Mouse (Mus musculus) midbrain, embryonic 16.5 days (tissue): ENCODE results near the gene Ndufaf2. TPM values are rescaled to one million over a fixed set of nuclear protein-coding genes. Genes with fewer than 3 reads are reported as not detected.

ENCODE experiments used
- ATAC-seq: fragments of 200-750 bp; cut with Nextera tagmentation; 2 replicates; pipeline ENCODE4 v1.8.0; 2017; ENCODE audit warnings: moderate TSS enrichment
- H3K27ac ChIP-seq: fragments of 300-500 bp; sonication (generic); 2 replicates; pipeline ENCODE4 v1.5.1; 2014; ENCODE audit warnings: mild to moderate bottlenecking, low read length, mixed read lengths
- H3K27me3 ChIP-seq: fragments of 300-500 bp; sonication (generic); 2 replicates; pipeline ENCODE4 v1.6.1; 2014; ENCODE audit warnings: low read depth, low read length, mixed read lengths; ENCODE audit not compliant: control insufficient read depth, insufficient read depth
- H3K36me3 ChIP-seq: fragments of 300-500 bp; sonication (generic); 2 replicates; pipeline ENCODE4 v1.6.1; 2014; ENCODE audit warnings: mild to moderate bottlenecking, low read length, moderate library complexity, mixed read lengths; ENCODE audit not compliant: control insufficient read depth, insufficient read depth
- H3K4me1 ChIP-seq: fragments of 300-500 bp; sonication (generic); 2 replicates; pipeline ENCODE4 v1.6.1; 2014; ENCODE audit warnings: mild to moderate bottlenecking, low read length, mixed read lengths; ENCODE audit not compliant: control insufficient read depth, insufficient read depth
- H3K4me2 ChIP-seq: fragments of 300-500 bp; sonication (generic); 2 replicates; pipeline ENCODE4 v1.6.1; 2014; ENCODE audit warnings: mild to moderate bottlenecking, low read length, mixed read lengths
- H3K4me3 ChIP-seq: fragments of 300-500 bp; sonication (generic); 2 replicates; pipeline ENCODE4 v1.5.1; 2014; ENCODE audit warnings: low read depth, mild to moderate bottlenecking, low read length, moderate library complexity, mixed read lengths
- H3K9ac ChIP-seq: fragments of 300-500 bp; sonication (generic); 2 replicates; pipeline ENCODE4 v1.6.1; 2014; ENCODE audit warnings: low read depth, low read length, mixed read lengths
- H3K9me3 ChIP-seq: fragments of 300-500 bp; sonication (generic); replicated peaks from 2 replicates; pipeline ENCODE4 v1.6.1; 2014; ENCODE audit warnings: mild to moderate bottlenecking, low read length, mixed read lengths; ENCODE audit not compliant: control insufficient read depth, poor library complexity, severe bottlenecking
- whole genome bisulfite sequencing: fragments of 180-500 bp; shearing (Covaris S2); extraction: QIAGEN DNeasy Blood & Tissue Kit; methylation state at CpG from one replicate; pipeline ENCODE4 v1.1.7; 2014; 5-methylcytosine and 5-hydroxymethylcytosine counted together
- polyA plus RNA-seq: library from polyadenylated mRNA; unstranded; fragments of >200 nt; fragmentation: Nextera tagmentation; extraction: Ambion mirVana; gene quantifications from 2 replicates; pipeline ENCODE4 v1.2.1, GENCODE M21; 2015

Ndufaf2 gene
- polyA plus RNA-seq, 1 experiment from 2014 or later, result 68.5 TPM

DNA sequence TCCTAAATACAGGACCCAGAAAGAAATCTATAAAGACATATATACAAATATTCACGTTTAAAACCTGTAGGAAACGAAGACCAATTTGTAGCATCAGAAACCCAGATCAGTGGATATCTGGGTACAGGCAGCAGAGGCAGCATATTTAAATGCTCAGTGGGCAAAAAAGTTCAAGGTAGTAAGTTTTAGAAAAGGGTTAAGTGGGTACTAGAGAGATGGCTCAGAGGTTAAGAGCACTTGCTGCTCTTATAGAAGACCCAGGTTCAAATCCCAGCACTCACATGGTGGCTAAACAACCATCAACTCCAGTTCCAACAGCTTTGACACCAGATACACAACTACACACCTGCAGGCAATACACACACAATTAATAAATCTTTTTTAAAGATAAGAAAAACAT, 1.3 kb downstream of the Ndufaf2 start:
- no peak overlapping the region for H3K27ac ChIP-seq
- H3K9me3 ChIP-seq, result no peaks in the 10 kb centered on the region
- WGBS, result 79% methylated on average over 2 of the region's 2 CpGs
- no peak overlapping the region for H3K4me2 ChIP-seq
- no peaks in the 10 kb centered on the region for H3K36me3 ChIP-seq
- no peak overlapping the region for H3K9ac ChIP-seq
- no peak for ATAC-seq
- no peaks in the 10 kb centered on the region for H3K27me3 ChIP-seq
- peaks cover 17% of the 10 kb centered on the region for H3K4me1 ChIP-seq
- no peak overlapping the region for H3K4me3 ChIP-seq

DNA sequence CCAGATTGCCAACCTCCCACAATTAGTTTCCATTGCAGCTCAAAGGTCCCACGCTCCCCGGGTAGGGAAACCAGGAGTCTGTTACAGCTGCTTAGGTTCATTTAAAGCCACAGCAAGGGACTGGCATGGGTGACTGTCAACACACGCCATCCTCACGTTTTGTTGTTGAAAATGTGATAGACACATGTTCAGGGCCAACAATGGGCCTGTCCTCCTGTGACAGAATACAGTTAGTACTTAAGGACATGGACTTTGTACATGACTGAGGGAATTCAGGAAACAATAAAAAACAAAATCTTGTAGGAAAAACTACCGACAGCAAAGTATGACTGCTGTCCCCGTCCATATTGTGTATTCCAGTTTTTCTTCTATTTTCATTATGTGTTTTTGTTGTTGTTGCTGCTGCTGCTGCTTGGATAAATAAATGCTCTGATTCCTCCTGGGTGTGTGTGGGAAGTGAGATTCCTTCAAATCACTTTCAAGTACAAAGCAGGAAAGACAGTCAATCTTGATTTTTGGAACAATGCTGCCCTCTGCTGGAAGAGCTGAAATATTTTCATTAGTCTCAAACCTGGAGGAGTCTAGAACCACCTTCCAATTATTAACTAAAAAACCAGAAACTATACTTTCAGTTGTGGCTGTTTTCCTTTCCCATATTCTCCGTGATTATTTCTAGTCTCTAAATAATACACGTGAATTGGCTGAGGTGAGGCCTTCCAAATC, 5.6 kb downstream of the Ndufaf2 start:
- Histone ChIP-seq H3K4me3 (no peak overlapping the region), H3K4me2 (no peak overlapping the region), H3K27me3 (no peaks in the 10 kb centered on the region), H3K36me3 (no peaks in the 10 kb centered on the region), H3K4me1 (peaks cover 9% of the 10 kb centered on the region), H3K27ac (no peak overlapping the region), H3K9me3 (no peaks in the 10 kb centered on the region), H3K9ac (no peak overlapping the region)
- 60% methylated on average over 8 of the region's 8 CpGs for WGBS
- ATAC-seq, result peak; percentile 56; the same call in 1 of the 2 replicates

DNA sequence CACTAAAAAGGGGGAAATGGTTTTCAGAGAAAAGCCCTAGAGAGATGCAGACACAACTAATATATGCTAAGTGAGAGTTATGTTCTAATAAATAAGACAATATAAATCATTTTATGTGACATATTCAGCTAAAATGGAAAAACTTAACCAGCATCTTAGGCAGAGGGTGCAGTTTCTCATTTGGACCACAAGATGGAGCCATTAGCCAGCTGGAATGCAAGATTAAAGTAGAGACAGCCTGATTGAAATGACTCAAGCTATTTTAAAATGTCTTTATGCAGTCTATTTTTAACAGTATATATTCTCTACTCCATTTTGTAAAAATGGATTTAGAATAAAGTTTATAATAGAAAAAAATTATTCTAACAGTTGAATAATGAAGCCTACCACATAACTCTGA, 6.6 kb downstream of the Ndufaf2 start:
- ATAC-seq, result no peak
- Histone ChIP-seq H3K27ac (no peak overlapping the region), H3K9me3 (no peaks in the 10 kb centered on the region), H3K4me3 (no peak overlapping the region), H3K27me3 (no peaks in the 10 kb centered on the region), H3K9ac (no peak overlapping the region), H3K4me2 (no peak overlapping the region), H3K4me1 (peaks cover 3% of the 10 kb centered on the region), H3K36me3 (no peaks in the 10 kb centered on the region)

DNA sequence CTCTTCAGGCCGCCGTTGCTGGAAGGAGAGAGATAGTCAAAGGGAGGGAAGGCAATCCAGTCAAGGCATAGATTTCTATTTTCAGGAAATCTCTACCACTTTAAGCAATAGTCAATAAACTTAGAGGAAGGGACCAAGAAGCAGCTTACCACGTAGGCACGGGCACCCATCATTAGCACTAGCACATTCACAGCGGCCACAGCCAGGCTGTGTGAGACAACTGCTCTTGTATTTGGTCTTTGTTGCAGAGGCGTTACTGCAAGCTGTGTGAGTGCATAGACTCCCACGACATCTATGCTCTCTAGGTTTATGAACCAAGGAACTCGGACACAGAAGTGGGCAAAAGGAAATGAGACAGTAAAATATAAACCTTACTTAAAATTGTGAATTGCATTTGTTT, 14.3 kb downstream of the Ndufaf2 start:
- WGBS, result 97% methylated on average over 8 of the region's 8 CpGs

DNA sequence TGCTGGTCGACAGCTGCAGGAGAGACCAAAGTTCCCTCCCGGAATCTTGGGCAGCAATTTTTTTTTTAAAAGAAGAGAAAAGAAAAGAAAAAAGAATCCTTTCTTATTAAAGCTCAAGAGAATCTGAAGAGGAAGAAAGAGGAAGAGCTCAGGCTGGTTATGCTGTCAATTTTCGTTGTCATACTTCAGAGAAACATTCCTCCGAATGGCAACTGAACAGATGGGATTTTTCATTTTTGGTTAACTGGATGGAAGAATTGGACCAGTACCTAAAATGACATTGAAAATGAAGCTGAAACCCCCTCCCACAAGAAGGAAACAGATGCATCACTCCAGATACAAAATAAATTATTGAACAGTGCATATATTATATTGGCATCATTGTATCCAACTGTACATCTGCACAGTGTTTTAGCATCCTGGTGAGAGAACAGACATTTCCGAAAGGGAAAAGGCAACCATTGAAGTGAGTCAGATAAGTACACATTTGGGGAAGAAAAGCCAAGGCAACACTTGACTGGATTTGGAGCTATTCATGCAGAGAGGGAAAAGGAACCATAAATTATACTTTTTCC, 19.9 kb downstream of the Ndufaf2 start:
- Histone ChIP-seq H3K4me2 (no peak overlapping the region), H3K27ac (no peak overlapping the region), H3K27me3 (no peaks in the 10 kb centered on the region), H3K4me3 (no peak overlapping the region), H3K4me1 (no peaks in the 10 kb centered on the region), H3K9ac (no peak overlapping the region), H3K9me3 (no peaks in the 10 kb centered on the region), H3K36me3 (no peaks in the 10 kb centered on the region)
- WGBS, result 78% methylated on average over 5 of the region's 5 CpGs
- no peak for ATAC-seq

More for the DNA sequence above, 14.3 kb downstream of the Ndufaf2 start:
- H3K4me3 ChIP-seq, result no peak overlapping the region
- H3K4me1 ChIP-seq, result no peaks in the 10 kb centered on the region
- no peak overlapping the region for H3K4me2 ChIP-seq
- H3K36me3 ChIP-seq, result no peaks in the 10 kb centered on the region
- no peak overlapping the region for H3K9ac ChIP-seq
- H3K27me3 ChIP-seq, result no peaks in the 10 kb centered on the region
- no peak overlapping the region for H3K27ac ChIP-seq
- no peak for ATAC-seq
- H3K9me3 ChIP-seq, result no peaks in the 10 kb centered on the region

DNA sequence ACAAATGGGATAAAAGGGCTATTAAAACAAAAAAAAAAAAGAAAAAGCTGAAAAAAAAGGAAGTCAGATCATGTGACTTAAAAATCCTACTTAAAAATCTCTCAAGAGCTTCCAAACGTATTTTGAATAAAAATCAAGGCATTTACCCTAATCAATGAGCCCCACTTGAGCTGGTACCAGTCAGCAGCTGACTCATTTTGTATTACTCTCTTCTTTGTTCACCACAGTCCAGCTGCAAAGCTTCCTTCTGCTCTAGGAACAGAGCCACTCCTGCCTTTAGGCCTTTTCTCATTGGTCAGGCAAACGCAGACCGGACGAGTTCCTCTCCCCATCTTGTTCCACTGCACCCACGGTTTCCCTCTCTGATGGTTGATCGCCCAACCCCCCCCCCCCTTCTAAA, 22.8 kb downstream of the Ndufaf2 start:
- Histone ChIP-seq H3K4me2 (no peak overlapping the region), H3K27ac (no peak overlapping the region), H3K36me3 (no peaks in the 10 kb centered on the region), H3K9ac (no peak overlapping the region), H3K4me1 (no peaks in the 10 kb centered on the region), H3K4me3 (no peak overlapping the region), H3K9me3 (no peaks in the 10 kb centered on the region), H3K27me3 (no peaks in the 10 kb centered on the region)
- WGBS, result 70% methylated on average over 6 of the region's 6 CpGs
- ATAC-seq, result no peak

DNA sequence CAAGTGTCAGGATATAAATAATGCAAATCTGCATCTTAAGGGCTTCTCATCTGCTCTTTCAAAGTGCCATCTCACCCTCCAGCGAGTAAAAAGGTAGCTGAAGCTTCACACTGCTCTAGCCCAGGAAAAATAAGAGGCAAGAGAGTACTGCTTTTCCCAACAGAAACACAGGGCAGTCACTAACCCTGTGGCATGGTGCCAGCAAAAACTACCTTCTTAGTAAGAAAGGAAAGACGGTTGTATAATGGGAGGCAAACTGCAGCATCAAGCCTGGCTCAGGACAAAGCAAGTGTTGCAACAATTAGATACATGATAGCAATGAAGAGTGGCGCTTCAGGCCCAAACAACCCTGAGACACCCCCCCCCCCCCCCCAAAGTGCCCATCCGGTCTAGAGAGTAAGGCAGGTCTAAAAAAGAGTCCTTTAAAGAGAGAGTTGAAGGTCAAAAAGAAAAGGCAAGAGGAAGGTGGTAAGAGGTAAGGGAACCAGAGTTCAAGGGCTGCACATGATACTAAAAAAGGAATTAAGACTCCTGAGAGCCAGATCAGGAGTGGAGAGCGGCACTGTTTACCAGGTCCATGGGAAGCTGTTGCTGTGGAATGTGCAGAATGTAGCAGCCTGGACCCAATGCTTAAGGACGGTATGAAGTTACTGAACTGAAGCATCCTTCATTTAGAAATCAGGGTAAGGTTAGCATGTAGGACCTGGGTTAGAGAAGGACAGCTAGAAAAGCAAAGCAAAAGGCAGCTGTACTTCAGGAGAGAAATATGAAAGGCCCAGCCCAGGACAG, 26.2 kb downstream of the Ndufaf2 start:
- Histone ChIP-seq H3K27me3 (no peaks in the 10 kb centered on the region), H3K36me3 (no peaks in the 10 kb centered on the region), H3K27ac (no peak overlapping the region), H3K4me3 (no peak overlapping the region), H3K9me3 (no peaks in the 10 kb centered on the region), H3K4me1 (no peaks in the 10 kb centered on the region), H3K4me2 (no peak overlapping the region), H3K9ac (no peak overlapping the region)
- 67% methylated on average over 6 of the region's 6 CpGs for WGBS
- no peak for ATAC-seq

DNA sequence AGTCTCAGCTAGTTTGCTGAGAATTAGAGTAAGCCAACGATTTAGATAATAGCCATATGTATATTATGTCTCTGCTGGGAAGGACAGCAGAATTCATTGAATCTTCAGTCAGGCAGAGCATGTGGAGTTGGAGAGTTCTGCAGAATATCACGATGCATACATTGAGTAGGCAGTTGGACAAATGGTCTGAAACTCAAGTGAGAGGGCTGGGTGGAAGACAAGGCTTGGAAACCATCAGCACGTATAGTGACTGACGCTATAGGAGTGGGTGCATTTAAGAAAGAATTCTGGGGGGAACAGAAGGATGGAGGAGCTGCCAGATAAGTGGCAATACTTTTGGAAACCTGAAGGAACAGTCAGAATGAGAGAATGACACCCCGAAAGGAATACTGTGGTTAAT, 27.7 kb downstream of the Ndufaf2 start:
- Histone ChIP-seq H3K27me3 (no peaks in the 10 kb centered on the region), H3K27ac (no peak overlapping the region), H3K4me2 (no peak overlapping the region), H3K4me3 (no peak overlapping the region), H3K9ac (no peak overlapping the region), H3K4me1 (no peaks in the 10 kb centered on the region), H3K9me3 (no peaks in the 10 kb centered on the region), H3K36me3 (no peaks in the 10 kb centered on the region)
- WGBS, result 93% methylated on average over 5 of the region's 5 CpGs
- no peak for ATAC-seq

DNA sequence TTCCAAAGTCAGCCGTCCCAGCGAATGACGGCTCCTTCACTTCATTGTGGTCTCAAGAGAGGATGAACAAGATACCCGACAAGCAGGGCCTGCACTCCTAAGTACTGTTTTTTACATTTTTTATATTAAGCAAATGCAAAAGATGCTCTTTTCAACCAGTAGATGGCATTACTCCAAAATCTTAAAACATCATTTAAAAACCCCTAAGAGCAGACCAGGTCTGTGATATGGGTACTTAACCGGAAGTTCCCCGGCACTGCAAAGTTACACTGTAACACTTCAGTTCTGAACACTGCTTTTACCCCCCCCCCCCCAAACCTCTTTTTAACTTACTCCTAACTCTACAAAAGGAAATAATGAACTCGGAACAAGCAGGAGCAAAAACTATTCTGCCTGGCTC, 29.4 kb downstream of the Ndufaf2 start:
- no peak overlapping the region for H3K9ac ChIP-seq
- no peak overlapping the region for H3K27ac ChIP-seq
- no peaks in the 10 kb centered on the region for H3K4me1 ChIP-seq
- no peak for ATAC-seq
- no peaks in the 10 kb centered on the region for H3K27me3 ChIP-seq
- H3K4me3 ChIP-seq, result no peak overlapping the region
- WGBS, result 53% methylated on average over 7 of the region's 7 CpGs
- H3K4me2 ChIP-seq, result no peak overlapping the region
- no peaks in the 10 kb centered on the region for H3K36me3 ChIP-seq
- H3K9me3 ChIP-seq, result no peaks in the 10 kb centered on the region
